Mouse (Mus musculus): Measurements from ENCODE around the gene 9530068E07Rik. TPM values are rescaled to one million over a fixed set of nuclear protein-coding genes. Genes with fewer than 3 reads are reported as not detected.

9530068E07Rik gene
- 56.7 TPM for polyA plus RNA-seq (2014; fragmentation: Illumina TruSeq; extraction: RNeasy Lipid Tissue Mini Kit (QIAGEN cat#74804); ENCODE audit: low replicate concordance)

GRCm38 (mm10) chr11:52395940-52396596 is at the start of gene 9530068E07Rik:
Gene 9530068E07Rik (plus strand): TSS chr11:52396428.

DNA sequence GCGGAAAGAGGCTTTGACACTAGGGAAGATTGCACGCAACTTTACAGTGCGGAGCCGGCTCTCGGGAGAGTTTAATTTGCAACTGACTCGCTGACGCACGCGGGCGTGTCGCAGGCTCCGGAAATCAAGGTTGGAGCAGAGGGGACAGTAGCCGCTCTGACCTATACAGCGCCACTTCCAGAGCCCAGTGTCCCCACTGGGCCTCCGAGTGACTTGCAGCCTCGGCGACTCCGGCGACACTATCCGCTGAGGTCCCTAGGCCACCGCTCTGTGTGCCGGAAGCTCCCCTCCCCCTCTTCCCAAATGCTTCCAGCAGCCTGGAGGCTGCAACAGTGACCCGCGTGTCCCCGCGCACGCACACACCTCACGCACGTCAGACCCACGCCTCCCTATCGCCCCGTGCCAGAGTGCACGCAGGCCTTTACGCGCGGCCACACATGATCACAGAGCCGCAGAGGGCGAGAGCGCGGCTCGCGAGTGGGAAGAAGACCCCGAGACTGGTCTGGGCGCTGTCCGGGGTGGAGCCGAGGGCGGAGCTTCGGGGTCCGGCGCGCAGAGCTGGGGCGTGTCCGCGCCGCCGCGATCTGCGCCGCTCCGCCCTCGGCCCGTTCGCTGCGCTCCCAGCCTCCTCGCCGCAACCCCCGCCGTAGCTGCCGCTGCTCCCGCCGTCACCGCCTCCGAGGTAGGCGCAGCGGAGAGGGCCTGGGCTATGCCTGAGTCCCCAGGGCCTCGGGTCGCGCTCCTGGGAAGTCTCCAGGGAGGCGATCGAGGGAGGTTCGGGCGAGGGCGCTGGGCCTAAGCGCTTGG is 35.6 kb upstream of the 9530068E07Rik start, which contains the start of gene Vdac1:
TSS of gene Vdac1 (plus strand) at position 390 of the 807 bp plus-strand sequence.

Other genes starting within 250 kb of the 9530068E07Rik start
- not detected for gene Olfr1371, start 182.4 kb upstream of the 9530068E07Rik start, polyA plus RNA-seq (2014; fragmentation: Illumina TruSeq; extraction: RNeasy Lipid Tissue Mini Kit (QIAGEN cat#74804); ENCODE audit: low replicate concordance)
- gene Skp1a, start 164.4 kb upstream of the 9530068E07Rik start, polyA plus RNA-seq (2014; fragmentation: Illumina TruSeq; extraction: RNeasy Lipid Tissue Mini Kit (QIAGEN cat#74804); ENCODE audit: low replicate concordance): 744 TPM
- 4.4 TPM for gene Tcf7, start 113.4 kb upstream of the 9530068E07Rik start, polyA plus RNA-seq (2014; fragmentation: Illumina TruSeq; extraction: RNeasy Lipid Tissue Mini Kit (QIAGEN cat#74804); ENCODE audit: low replicate concordance)
- 293 TPM for gene Vdac1, start 35.6 kb upstream of the 9530068E07Rik start, polyA plus RNA-seq (2014; fragmentation: Illumina TruSeq; extraction: RNeasy Lipid Tissue Mini Kit (QIAGEN cat#74804); ENCODE audit: low replicate concordance)

Measured in small intestine, adult 10 weeks (tissue).